Mouse (Mus musculus) stomach, embryonic 14.5 days (tissue): Measurements from ENCODE around the gene Hnrnpd. TPM values are rescaled to one million over a fixed set of nuclear protein-coding genes. Genes with fewer than 3 reads are reported as not detected.

ENCODE experiments used
- ATAC-seq: fragments of 200-750 bp; cut with Nextera tagmentation; 2 replicates; pipeline ENCODE4 v1.8.0; 2017; ENCODE audit warnings: low read depth, moderate TSS enrichment; ENCODE audit not compliant: insufficient number of reproducible peaks, insufficient read depth, low FRiP score
- H3K27ac ChIP-seq: fragments of 300-500 bp; sonication (generic); 2 replicates; pipeline ENCODE4 v1.5.1; 2014; ENCODE audit warnings: mild to moderate bottlenecking, low read length, moderate library complexity, mixed read lengths
- H3K27me3 ChIP-seq: fragments of 300-500 bp; sonication (generic); 2 replicates; pipeline ENCODE4 v1.6.1; 2014; ENCODE audit warnings: low read length, control low read depth, mixed read lengths; ENCODE audit not compliant: control insufficient read depth, insufficient read depth
- H3K36me3 ChIP-seq: fragments of 300-500 bp; sonication (generic); 2 replicates; pipeline ENCODE4 v1.6.1; 2014; ENCODE audit warnings: mild to moderate bottlenecking, control low read depth, low read length, moderate library complexity, mixed read lengths; ENCODE audit not compliant: control insufficient read depth, insufficient read depth
- H3K4me1 ChIP-seq: fragments of 300-500 bp; sonication (generic); 2 replicates; pipeline ENCODE4 v1.6.1; 2014; ENCODE audit warnings: low read length, control low read depth, mixed read lengths; ENCODE audit not compliant: control insufficient read depth, insufficient read depth
- H3K4me2 ChIP-seq: fragments of 300-500 bp; sonication (generic); replicated peaks from 2 replicates; pipeline ENCODE4 v1.6.1; 2014; ENCODE audit warnings: low read depth, low read length, control low read depth
- H3K4me3 ChIP-seq: fragments of 300-500 bp; sonication (generic); 2 replicates; pipeline ENCODE4 v1.5.1; 2014; ENCODE audit warnings: low read depth, low read length, control low read depth
- H3K9ac ChIP-seq: fragments of 300-500 bp; sonication (generic); replicated peaks from 2 replicates; pipeline ENCODE4 v1.6.1; 2014; ENCODE audit warnings: low read depth, mild to moderate bottlenecking, control low read depth, low read length, moderate library complexity, mixed read lengths
- H3K9me3 ChIP-seq: fragments of 300-500 bp; sonication (generic); 2 replicates; pipeline ENCODE4 v1.6.1; 2016; ENCODE audit warnings: low read depth, low read length, control low read depth; ENCODE audit not compliant: control insufficient read depth
- WGBS: fragments of 180-500 bp; shearing (Covaris S2); extraction: QIAGEN DNeasy Blood & Tissue Kit; methylation state at CpG from one replicate; pipeline ENCODE4 v1.1.7; 2014; 5-methylcytosine and 5-hydroxymethylcytosine counted together
- polyA plus RNA-seq: library from polyadenylated mRNA; unstranded; fragments of >200 nt; fragmentation: Nextera tagmentation; extraction: Ambion mirVana; gene quantifications from 2 replicates; pipeline ENCODE4 v1.2.1, GENCODE M21; 2014

Gene Hnrnpd
- polyA plus RNA-seq, 1 experiment from 2014 or later = 126 TPM

DNA sequence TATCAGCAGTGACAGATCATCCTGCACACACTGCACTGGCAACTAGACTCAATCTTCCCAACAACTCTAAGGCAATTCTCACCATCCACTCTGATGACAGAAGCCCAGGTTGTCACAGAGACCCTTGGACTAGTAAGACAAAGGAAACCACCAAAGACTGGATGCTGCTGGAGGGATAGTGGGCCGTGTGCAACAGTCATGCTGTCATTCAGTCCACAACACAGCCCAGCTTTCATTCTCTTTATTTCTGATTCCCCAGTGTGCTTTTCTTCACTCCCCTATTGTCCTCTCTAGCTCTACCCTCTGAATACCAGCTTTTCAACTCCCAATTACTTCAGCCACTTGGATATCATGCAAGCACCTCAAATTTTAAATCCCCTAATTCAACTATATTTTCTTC, 24.9 kb downstream of the Hnrnpd start:
- 43% methylated on average over 1 of the region's 1 CpGs for WGBS
- Histone ChIP-seq H3K9ac (no peak overlapping the region), H3K36me3 (peaks cover 10% of the 10 kb centered on the region; the same call in 1 of the 2 replicates), H3K27me3 (no peaks in the 10 kb centered on the region), H3K4me1 (no peaks in the 10 kb centered on the region), H3K9me3 (no peaks in the 10 kb centered on the region), H3K4me2 (no peak overlapping the region), H3K4me3 (no peak overlapping the region), H3K27ac (no peak overlapping the region)
- no peak for ATAC-seq

DNA sequence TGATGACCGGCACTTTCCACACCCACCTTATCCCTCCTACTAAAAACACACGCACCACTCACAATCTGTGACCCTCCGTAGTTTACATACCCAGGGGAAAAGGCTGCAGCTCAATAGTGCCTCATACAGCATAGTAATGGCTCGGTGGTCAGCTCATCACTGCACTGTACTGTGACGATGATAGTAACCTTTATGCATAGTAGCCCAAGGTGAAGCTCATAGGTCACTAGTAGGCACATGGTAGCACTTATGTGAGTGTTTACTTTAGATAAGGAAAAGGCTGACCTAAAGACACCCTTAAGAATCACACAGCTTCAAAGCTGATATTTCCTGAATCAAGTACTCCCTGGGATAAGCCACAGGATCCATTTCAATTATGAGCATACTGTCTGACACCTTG, 26.2 kb downstream of the Hnrnpd start:
- Histone ChIP-seq H3K4me2 (no peak overlapping the region), H3K9ac (no peak overlapping the region), H3K27ac (no peak overlapping the region), H3K4me1 (no peaks in the 10 kb centered on the region), H3K36me3 (peaks cover 6% of the 10 kb centered on the region; the same call in 1 of the 2 replicates), H3K9me3 (no peaks in the 10 kb centered on the region), H3K4me3 (no peak overlapping the region), H3K27me3 (no peaks in the 10 kb centered on the region)
- WGBS = 85% methylated on average over 5 of the region's 5 CpGs
- ATAC-seq = no peak

DNA sequence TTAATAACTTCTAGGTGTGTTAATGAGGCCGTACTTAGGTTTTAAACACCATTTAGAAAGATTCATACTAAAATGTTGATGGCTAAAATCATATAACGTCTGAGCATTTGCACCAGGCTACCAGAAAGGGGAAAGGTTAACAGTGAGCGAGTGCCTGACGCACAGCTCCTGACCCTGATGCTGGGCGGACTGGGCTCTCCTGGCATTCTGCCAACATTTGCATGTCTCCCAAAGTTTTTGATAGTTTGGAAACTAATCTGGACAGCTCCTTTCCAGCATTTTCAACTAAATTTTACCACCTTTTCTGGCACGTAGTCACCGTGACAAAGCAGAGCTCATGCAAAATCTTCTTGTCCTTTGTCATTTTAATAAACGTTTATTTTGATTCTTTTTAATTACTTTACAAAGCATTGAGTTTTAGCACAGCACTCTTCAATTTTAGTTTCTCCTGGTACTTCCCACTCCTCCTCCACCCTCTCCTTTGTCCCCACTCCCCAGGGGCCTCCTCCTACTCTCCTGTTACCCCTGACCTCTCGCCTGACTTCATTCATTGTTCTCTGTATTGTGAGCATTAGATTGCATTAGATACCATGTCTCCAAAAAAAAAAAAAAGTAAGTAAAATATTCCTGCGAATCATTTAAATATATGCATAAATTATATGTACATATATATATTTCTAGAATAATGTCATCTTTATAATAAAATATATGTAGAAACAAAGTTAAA, 36.8 kb downstream of the Hnrnpd start:
- H3K4me2 ChIP-seq = no peak overlapping the region
- H3K4me3 ChIP-seq = no peak overlapping the region
- H3K4me1 ChIP-seq = no peaks in the 10 kb centered on the region
- 48% methylated on average over 10 of the region's 10 CpGs for WGBS
- ATAC-seq = no peak
- H3K27me3 ChIP-seq = no peaks in the 10 kb centered on the region
- H3K9me3 ChIP-seq = peaks cover 4% of the 10 kb centered on the region; the same call in 1 of the 2 replicates
- H3K36me3 ChIP-seq = no peaks in the 10 kb centered on the region
- H3K27ac ChIP-seq = no peak overlapping the region
- no peak overlapping the region for H3K9ac ChIP-seq

GRCm38 (mm10) chr5:99941273-99941672, 37.5 kb downstream of the Hnrnpd start:
- Histone ChIP-seq H3K9ac (no peak overlapping the region), H3K4me1 (no peaks in the 10 kb centered on the region), H3K36me3 (no peaks in the 10 kb centered on the region), H3K4me2 (no peak overlapping the region), H3K27me3 (no peaks in the 10 kb centered on the region), H3K9me3 (peaks cover 4% of the 10 kb centered on the region; the same call in 1 of the 2 replicates), H3K27ac (no peak overlapping the region), H3K4me3 (no peak overlapping the region)
- WGBS = 76% methylated on average over 10 of the region's 10 CpGs
- ATAC-seq = no peak

GRCm38 (mm10) chr5:99939440-99939839, 39.3 kb downstream of the Hnrnpd start:
- no peak overlapping the region for H3K4me2 ChIP-seq
- H3K27me3 ChIP-seq = no peaks in the 10 kb centered on the region
- H3K4me3 ChIP-seq = no peak overlapping the region
- WGBS = 81% methylated on average over 3 of the region's 3 CpGs
- no peaks in the 10 kb centered on the region for H3K36me3 ChIP-seq
- no peak overlapping the region for H3K27ac ChIP-seq
- no peak for ATAC-seq
- H3K9ac ChIP-seq = no peak overlapping the region
- H3K9me3 ChIP-seq = peaks cover 2% of the 10 kb centered on the region; the same call in 1 of the 2 replicates
- no peaks in the 10 kb centered on the region for H3K4me1 ChIP-seq

GRCm38 (mm10) chr5:99931910-99932309, 46.8 kb downstream of the Hnrnpd start:
- no peak overlapping the region for H3K27ac ChIP-seq
- no peaks in the 10 kb centered on the region for H3K27me3 ChIP-seq
- no peak overlapping the region for H3K4me2 ChIP-seq
- H3K4me1 ChIP-seq = no peaks in the 10 kb centered on the region
- WGBS = 83% methylated on average over 6 of the region's 6 CpGs
- no peaks in the 10 kb centered on the region for H3K36me3 ChIP-seq
- no peak for ATAC-seq
- no peak overlapping the region for H3K4me3 ChIP-seq
- H3K9me3 ChIP-seq = no peaks in the 10 kb centered on the region
- H3K9ac ChIP-seq = no peak overlapping the region

- Histone ChIP-seq H3K36me3 (no peaks in the 10 kb centered on the region), H3K4me1 (no peaks in the 10 kb centered on the region), H3K27me3 (no peaks in the 10 kb centered on the region), H3K4me2 (no peak overlapping the region), H3K9me3 (no peaks in the 10 kb centered on the region), H3K9ac (no peak overlapping the region), H3K27ac (no peak overlapping the region), H3K4me3 (no peak overlapping the region)
- 52% methylated on average over 4 of the region's 4 CpGs for WGBS
- no peak for ATAC-seq
Observed at GRCm38 (mm10) chr5:99927951-99928350, 50.8 kb downstream of the Hnrnpd start.

DNA sequence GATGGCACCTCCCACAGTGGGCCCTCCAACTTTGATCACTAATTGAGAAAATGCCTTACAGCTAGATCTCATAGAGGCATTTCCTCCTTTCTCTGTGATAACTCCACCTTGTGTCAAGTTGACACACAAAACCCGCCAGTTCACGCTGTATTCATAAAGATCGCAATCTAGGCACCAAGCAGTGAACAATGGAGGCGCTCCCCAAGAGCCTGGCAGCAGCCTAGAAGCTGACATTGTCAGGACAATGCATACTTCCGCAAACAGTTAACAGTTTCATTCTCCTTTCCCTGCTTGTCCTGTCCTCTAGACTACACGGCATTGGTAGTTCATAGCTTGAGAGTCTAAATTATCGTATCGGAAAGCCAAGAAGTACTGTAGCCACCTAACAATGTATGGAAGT, 56.7 kb downstream of the Hnrnpd start:
- WGBS = 78% methylated on average over 8 of the region's 8 CpGs
- Histone ChIP-seq H3K27ac (no peak overlapping the region), H3K27me3 (no peaks in the 10 kb centered on the region), H3K9ac (no peak overlapping the region), H3K4me3 (no peak overlapping the region), H3K36me3 (no peaks in the 10 kb centered on the region), H3K4me2 (no peak overlapping the region), H3K4me1 (no peaks in the 10 kb centered on the region), H3K9me3 (no peaks in the 10 kb centered on the region)
- ATAC-seq = no peak

DNA sequence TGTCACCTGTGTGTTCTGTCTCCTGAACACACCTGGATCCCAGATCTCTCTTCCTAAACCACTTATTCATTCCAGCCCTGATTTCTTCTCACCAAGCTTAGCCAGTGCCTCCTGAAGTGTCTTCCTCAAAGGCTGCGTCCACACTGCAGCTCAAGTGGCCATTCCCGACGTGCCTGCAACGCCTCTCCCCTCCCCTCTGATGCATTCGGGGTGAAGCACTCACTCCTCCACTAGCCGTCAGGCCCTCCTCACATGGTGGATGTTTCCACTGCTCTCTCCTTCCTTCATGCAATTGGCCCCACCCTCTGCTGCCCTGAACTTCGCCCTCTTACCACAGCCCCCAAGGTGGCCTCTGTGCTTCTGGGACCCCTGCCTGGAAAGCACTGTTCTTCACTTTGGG, 63.2 kb downstream of the Hnrnpd start:
- H3K27ac ChIP-seq = no peak overlapping the region
- no peak overlapping the region for H3K4me3 ChIP-seq
- no peak overlapping the region for H3K4me2 ChIP-seq
- H3K9ac ChIP-seq = no peak overlapping the region
- no peaks in the 10 kb centered on the region for H3K27me3 ChIP-seq
- no peaks in the 10 kb centered on the region for H3K36me3 ChIP-seq
- 30% methylated on average over 7 of the region's 7 CpGs for WGBS
- no peaks in the 10 kb centered on the region for H3K9me3 ChIP-seq
- no peak for ATAC-seq
- H3K4me1 ChIP-seq = no peaks in the 10 kb centered on the region
